Mouse (Mus musculus) intestine, postnatal 0 days (tissue): ENCODE measurements around the gene Rbp2. TPM values are rescaled to one million over a fixed set of nuclear protein-coding genes. Genes with fewer than 3 reads are reported as not detected.

Source experiments
- ATAC-seq: fragments of 200-750 bp; cut with Nextera tagmentation; 2 replicates; pipeline ENCODE4 v1.8.0; 2017; ENCODE audit warnings: mild to moderate bottlenecking, moderate TSS enrichment, moderate library complexity
- H3K27ac ChIP-seq: fragments of 300-500 bp; sonication (generic); 2 replicates; pipeline ENCODE4 v1.5.1; 2014; ENCODE audit warnings: mild to moderate bottlenecking, low read depth, low read length, moderate library complexity
- H3K27me3 ChIP-seq: fragments of 300-500 bp; sonication (generic); replicated peaks from 2 replicates; pipeline ENCODE4 v1.6.1; 2014; ENCODE audit warnings: low read length, mixed read lengths; ENCODE audit not compliant: control insufficient read depth, insufficient read depth
- H3K36me3 ChIP-seq: fragments of 300-500 bp; sonication (generic); 2 replicates; pipeline ENCODE4 v1.6.1; 2014; ENCODE audit warnings: mild to moderate bottlenecking, moderate library complexity; ENCODE audit not compliant: control insufficient read depth, insufficient read depth
- H3K4me1 ChIP-seq: fragments of 300-500 bp; sonication (generic); replicated peaks from 2 replicates; pipeline ENCODE4 v1.6.1; 2014; ENCODE audit warnings: antibody characterized with exemption, low read length, mixed read lengths; ENCODE audit not compliant: control insufficient read depth, insufficient read depth
- H3K4me2 ChIP-seq: fragments of 300-500 bp; sonication (generic); replicated peaks from 2 replicates; pipeline ENCODE4 v1.6.1; 2014; ENCODE audit warnings: low read depth, mild to moderate bottlenecking, moderate library complexity
- H3K4me3 ChIP-seq: fragments of 300-500 bp; sonication (generic); 2 replicates; pipeline ENCODE4 v1.5.1; 2014; ENCODE audit warnings: low read depth, low read length
- H3K9ac ChIP-seq: fragments of 300-500 bp; sonication (generic); 2 replicates; pipeline ENCODE4 v1.6.1; 2014; ENCODE audit warnings: mild to moderate bottlenecking, low read depth, low read length
- H3K9me3 ChIP-seq: fragments of 300-500 bp; sonication (generic); 2 replicates; pipeline ENCODE4 v1.6.1; 2016; ENCODE audit warnings: mixed run types; ENCODE audit not compliant: control insufficient read depth
- CTCF ChIP-seq: sonication (generic); IDR thresholded peaks from 2 replicates; pipeline ENCODE4 v1.5.1; 2016; ENCODE audit warnings: low read depth, mild to moderate bottlenecking, control low read depth, antibody characterized with exemption, moderate library complexity
- WGBS: fragments of 180-500 bp; shearing (Covaris S2); extraction: QIAGEN DNeasy Blood & Tissue Kit; methylation state at CpG from one replicate; pipeline ENCODE4 v1.1.7; 2014; 5-methylcytosine and 5-hydroxymethylcytosine counted together
- polyA plus RNA-seq: library from polyadenylated mRNA; unstranded; fragments of >200 nt; fragmentation: Nextera tagmentation; extraction: Ambion mirVana; gene quantifications from 2 replicates; pipeline ENCODE4 v1.2.1, GENCODE M21; 2015

Rbp2 gene
- polyA plus RNA-seq, 1 experiment from 2014 or later: 7,837 TPM

DNA sequence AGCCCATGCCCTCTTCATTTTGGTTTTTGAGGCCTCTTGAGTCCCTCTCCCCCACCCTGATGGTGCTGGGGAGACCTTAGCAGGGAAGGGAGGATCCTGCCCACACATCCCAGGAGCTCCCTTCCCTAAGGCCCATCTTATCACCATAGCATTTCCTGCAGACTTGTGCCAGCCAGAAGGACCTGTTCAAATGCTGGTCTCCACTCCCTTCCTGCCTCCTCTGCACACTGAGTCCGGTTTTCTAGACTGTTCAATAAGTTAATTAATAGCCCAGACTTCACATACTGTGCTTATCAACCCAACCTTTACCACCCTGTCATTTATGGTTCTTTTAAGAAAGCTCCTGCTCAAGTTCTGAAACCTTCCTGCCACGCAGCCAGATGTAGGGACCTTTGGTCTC is 19.2 kb upstream of the Rbp2 start:
- Histone ChIP-seq H3K9ac (no peak overlapping the region), H3K27ac (peak overlapping the region; percentile 70), H3K9me3 (no peaks in the 10 kb centered on the region), H3K4me2 (no peak overlapping the region), H3K4me1 (no peaks in the 10 kb centered on the region), H3K27me3 (no peaks in the 10 kb centered on the region), H3K4me3 (no peak overlapping the region), H3K36me3 (no peaks in the 10 kb centered on the region)
- ATAC-seq: peak; percentile 98
- WGBS: 21% methylated on average over 2 of the region's 2 CpGs
- TF ChIP-seq CTCF: no peak

DNA sequence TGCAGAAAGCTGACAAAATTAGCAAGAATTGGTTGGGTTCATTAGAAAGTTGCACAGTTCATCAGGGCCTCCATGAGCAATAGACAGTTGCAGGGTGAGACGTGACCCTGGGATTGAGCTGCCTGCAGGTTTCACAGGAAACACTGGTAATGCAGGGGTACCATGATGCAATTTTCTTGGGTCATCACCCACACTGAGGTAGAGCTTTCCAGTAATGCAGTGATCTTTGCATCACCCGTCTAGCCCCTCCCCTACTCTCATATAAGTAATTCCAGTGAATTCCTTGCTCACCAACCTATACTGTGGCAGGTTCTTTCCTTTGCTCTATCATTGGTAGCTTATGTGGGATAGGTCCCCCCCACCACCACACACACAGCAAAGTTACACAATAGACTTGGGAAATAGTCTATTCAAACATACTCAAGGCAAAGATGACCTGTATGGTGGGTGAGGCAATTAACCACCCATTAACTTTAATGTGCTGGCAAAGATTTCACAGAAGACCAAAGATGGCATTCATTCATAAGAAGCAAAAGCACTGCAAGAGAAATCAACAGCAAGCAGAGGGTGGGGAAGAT is 5.7 kb upstream of the Rbp2 start:
- H3K36me3 ChIP-seq: no peaks in the 10 kb centered on the region
- no peak for ATAC-seq
- no peak overlapping the region for H3K27ac ChIP-seq
- no peaks in the 10 kb centered on the region for H3K9me3 ChIP-seq
- no peaks in the 10 kb centered on the region for H3K4me1 ChIP-seq
- H3K9ac ChIP-seq: no peak overlapping the region
- TF ChIP-seq CTCF: no peak
- 73% methylated on average over 2 of the region's 2 CpGs for WGBS
- H3K4me2 ChIP-seq: no peak overlapping the region
- H3K27me3 ChIP-seq: no peaks in the 10 kb centered on the region
- H3K4me3 ChIP-seq: no peak overlapping the region

DNA sequence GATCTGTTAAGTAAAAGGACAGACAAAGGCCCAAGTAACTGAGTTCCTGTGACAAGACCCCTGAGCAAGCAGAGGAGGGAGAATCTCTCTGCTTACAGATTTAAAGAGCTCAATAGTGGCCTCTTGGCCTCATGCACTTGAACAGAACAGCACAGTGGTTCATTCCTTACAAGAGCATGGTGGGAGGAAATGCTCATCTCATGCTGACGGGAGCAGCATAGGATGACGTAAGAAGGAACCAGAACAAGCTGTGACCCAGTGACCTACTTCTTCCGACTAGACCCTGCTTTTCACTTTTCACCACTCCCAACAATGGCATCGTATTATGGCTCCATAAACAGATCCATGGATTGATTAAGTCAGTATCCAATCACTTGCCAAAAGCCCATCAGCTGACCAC is 3.7 kb upstream of the Rbp2 start:
- no peak for ATAC-seq
- no peak overlapping the region for H3K4me3 ChIP-seq
- WGBS: 35% methylated on average over 4 of the region's 4 CpGs

DNA sequence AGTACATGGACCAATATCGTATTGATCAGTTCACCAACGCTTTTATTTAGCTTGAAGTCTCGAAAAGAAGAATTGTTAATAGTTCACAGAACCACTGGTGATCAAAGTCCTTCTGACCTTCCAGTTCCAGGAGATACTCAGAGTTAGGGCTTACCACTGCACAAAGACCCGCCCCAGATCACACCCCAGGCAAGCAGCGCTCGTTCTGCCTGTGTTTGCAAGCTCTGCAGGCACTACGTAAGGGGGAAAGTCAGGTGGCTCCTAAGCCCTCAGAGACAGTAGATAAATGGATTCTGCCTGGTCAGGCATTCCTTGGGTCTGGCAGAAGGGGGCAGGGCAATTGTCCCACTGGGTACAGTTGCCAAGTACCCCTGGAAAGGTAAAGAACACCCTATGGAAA is 895 bp upstream of the Rbp2 start:
- Histone ChIP-seq H3K4me2 (no peak overlapping the region), H3K27me3 (no peaks in the 10 kb centered on the region), H3K9ac (no peak overlapping the region), H3K4me1 (0 out of 2 replicates have a peak, but pooled peaks cover 3% of the 10 kb centered on the region), H3K36me3 (no peaks in the 10 kb centered on the region), H3K27ac (peak overlapping the region; percentile 66), H3K9me3 (no peaks in the 10 kb centered on the region), H3K4me3 (no peak overlapping the region)
- ATAC-seq: peak; percentile 66
- no peak for TF ChIP-seq CTCF
- 43% methylated on average over 7 of the region's 7 CpGs for WGBS

More for the DNA sequence above, 3.7 kb upstream of the Rbp2 start:
- H3K27ac ChIP-seq: no peak overlapping the region
- TF ChIP-seq CTCF: no peak
- 0 out of 2 replicates have a peak, but pooled peaks cover under 1% of the 10 kb centered on the region for H3K4me1 ChIP-seq
- no peak overlapping the region for H3K4me2 ChIP-seq
- H3K27me3 ChIP-seq: no peaks in the 10 kb centered on the region
- no peak overlapping the region for H3K9ac ChIP-seq
- H3K36me3 ChIP-seq: no peaks in the 10 kb centered on the region
- H3K9me3 ChIP-seq: no peaks in the 10 kb centered on the region

DNA sequence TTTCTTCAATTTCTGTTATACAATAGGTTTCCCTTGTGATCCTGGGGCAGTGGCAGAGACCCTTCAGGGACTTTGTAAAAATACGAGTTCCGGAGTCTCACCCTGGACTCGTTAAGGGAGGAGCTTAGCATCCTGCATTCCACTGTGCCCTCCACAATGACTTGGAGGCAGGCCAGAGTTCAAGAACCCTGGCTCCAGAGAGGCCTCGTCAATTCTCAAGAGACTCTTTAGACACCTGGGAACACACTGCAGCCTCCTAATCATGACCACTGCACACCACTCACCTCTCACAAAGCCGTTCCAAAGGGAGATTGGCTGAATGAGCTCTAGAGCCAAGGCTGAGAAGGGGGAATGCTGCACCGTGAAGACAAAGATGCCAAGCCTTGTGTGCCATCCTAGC is 1.4 kb downstream of the Rbp2 start:
- WGBS: 60% methylated on average over 6 of the region's 6 CpGs
- Histone ChIP-seq H3K4me3 (no peak overlapping the region), H3K4me2 (no peak overlapping the region), H3K27me3 (no peaks in the 10 kb centered on the region), H3K4me1 (peaks cover 8% of the 10 kb centered on the region), H3K9me3 (no peaks in the 10 kb centered on the region), H3K27ac (no peak overlapping the region), H3K36me3 (no peaks in the 10 kb centered on the region), H3K9ac (no peak overlapping the region)
- no peak for TF ChIP-seq CTCF
- ATAC-seq: no peak

DNA sequence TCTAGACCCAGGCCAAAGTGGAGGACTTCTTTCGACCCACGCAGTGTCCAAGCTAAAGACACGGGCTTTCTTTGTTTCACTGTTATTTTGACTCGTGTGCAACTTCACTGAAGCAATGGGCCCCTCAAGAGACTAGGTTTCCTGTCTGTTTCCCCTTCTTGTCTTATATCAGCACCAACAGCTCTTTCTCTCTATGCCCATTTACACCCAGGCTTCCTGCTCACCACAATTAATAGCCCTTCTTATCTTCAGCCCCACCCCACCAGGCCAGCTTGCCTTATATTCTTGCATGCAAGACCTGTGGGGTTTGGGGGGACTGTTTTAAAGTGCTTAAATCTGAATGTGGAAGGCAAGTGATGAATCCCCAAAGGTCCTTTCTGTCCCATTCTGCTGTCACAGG is 3.6 kb downstream of the Rbp2 start:
- 36% methylated on average over 4 of the region's 4 CpGs for WGBS
- H3K36me3 ChIP-seq: no peaks in the 10 kb centered on the region
- H3K27me3 ChIP-seq: no peaks in the 10 kb centered on the region
- no peak for TF ChIP-seq CTCF
- H3K27ac ChIP-seq: peak overlapping the region; percentile 74
- peak overlapping the region; percentile 52; the same call in 1 of the 2 replicates for H3K4me2 ChIP-seq
- no peak overlapping the region for H3K4me3 ChIP-seq
- peak; percentile 13; the same call in 1 of the 2 replicates for ATAC-seq
- H3K9ac ChIP-seq: no peak overlapping the region
- no peaks in the 10 kb centered on the region for H3K9me3 ChIP-seq
- H3K4me1 ChIP-seq: peaks cover 8% of the 10 kb centered on the region
